Mouse (Mus musculus): ENCODE results near the gene Klhl29.

DNA sequence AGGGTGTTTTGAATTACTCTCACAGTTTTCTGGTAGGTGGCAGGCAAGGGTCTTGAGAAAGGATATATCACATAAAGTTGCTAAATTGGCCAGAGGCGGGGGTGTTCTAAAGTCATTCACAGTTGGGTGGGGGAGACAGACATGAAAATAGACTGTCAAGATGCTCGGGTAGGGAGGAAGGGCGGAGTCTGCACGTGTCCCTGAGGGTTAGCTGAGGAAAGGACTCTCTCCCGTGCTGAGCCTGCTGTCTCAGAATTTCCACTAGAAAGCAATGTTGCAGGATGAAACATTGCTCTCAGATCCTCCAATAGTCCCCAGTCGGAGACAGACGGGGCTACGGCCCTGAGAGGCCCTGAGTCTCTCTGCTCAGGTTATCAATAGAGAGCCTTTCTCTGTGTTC lies 252.5 kb downstream of the Klhl29 start:
- TF ChIP-seq CTCF (IDR thresholded peaks at IDR 0.05; ENCODE audit: low read depth) (no peak), EP300 (optimal IDR thresholded peaks at IDR 0.05) (no peak)
